Mouse (Mus musculus): Measurements from ENCODE around the gene Meis1. TPM values are rescaled to one million over a fixed set of nuclear protein-coding genes. Genes with fewer than 3 reads are reported as not detected.

Gene Meis1
- polyA plus RNA-seq, 1 experiment from 2014 or later, result 178 TPM

- peaks cover 39% of the 10 kb centered on the region for H3K36me3 ChIP-seq (replicated peaks; ENCODE audit: control insufficient read depth, insufficient read depth)
- H3K27ac ChIP-seq, result no peak overlapping the region
- no peak overlapping the region for H3K4me3 ChIP-seq (replicated peaks; ENCODE audit: low read length)
- H3K9me3 ChIP-seq (ENCODE audit: control insufficient read depth, low read length), result no peaks in the 10 kb centered on the region
- no peak for DNase-seq (ENCODE audit: low spot score)
- no peak overlapping the region for H3K4me2 ChIP-seq (replicated peaks)
- ATAC-seq (ENCODE audit: low FRiP score), result no peak
- 13% methylated on average over 3 of the region's 3 CpGs for WGBS
- H3K4me1 ChIP-seq (replicated peaks; ENCODE audit: control insufficient read depth, insufficient read depth, low read length), result peaks cover 39% of the 10 kb centered on the region
- no peak overlapping the region for H3K9ac ChIP-seq
- no peaks in the 10 kb centered on the region for H3K27me3 ChIP-seq (ENCODE audit: control insufficient read depth, insufficient read depth, low read length)
Observed at GRCm38 (mm10) chr11:18982331-18982730, 36.5 kb downstream of the Meis1 start.

- no peak overlapping the region for H3K4me3 ChIP-seq (replicated peaks; ENCODE audit: low read length)
- H3K27me3 ChIP-seq (ENCODE audit: control insufficient read depth, insufficient read depth, low read length), result no peaks in the 10 kb centered on the region
- H3K4me1 ChIP-seq (replicated peaks; ENCODE audit: control insufficient read depth, insufficient read depth, low read length), result peaks cover 39% of the 10 kb centered on the region
- H3K36me3 ChIP-seq (replicated peaks; ENCODE audit: control insufficient read depth, insufficient read depth), result peaks cover 29% of the 10 kb centered on the region
- ATAC-seq (ENCODE audit: low FRiP score) (no peak), DNase-seq (ENCODE audit: low spot score) (no peak)
- H3K4me2 ChIP-seq (replicated peaks), result no peak overlapping the region
- 26% methylated on average over 4 of the region's 4 CpGs for WGBS
- no peak overlapping the region for H3K9ac ChIP-seq
- H3K27ac ChIP-seq, result no peak overlapping the region
- no peaks in the 10 kb centered on the region for H3K9me3 ChIP-seq (ENCODE audit: control insufficient read depth, low read length)
Observed at GRCm38 (mm10) chr11:18981367-18981766, 37.4 kb downstream of the Meis1 start.

GRCm38 (mm10) chr11:18980615-18981014 lies 38.2 kb downstream of the Meis1 start:
- Histone ChIP-seq H3K4me2 (replicated peaks) (no peak overlapping the region), H3K27ac (no peak overlapping the region), H3K36me3 (replicated peaks; ENCODE audit: control insufficient read depth, insufficient read depth) (peaks cover 26% of the 10 kb centered on the region), H3K27me3 (ENCODE audit: control insufficient read depth, insufficient read depth, low read length) (no peaks in the 10 kb centered on the region), H3K9ac (no peak overlapping the region), H3K4me1 (replicated peaks; ENCODE audit: control insufficient read depth, insufficient read depth, low read length) (peaks cover 39% of the 10 kb centered on the region), H3K4me3 (replicated peaks; ENCODE audit: low read length) (no peak overlapping the region), H3K9me3 (ENCODE audit: control insufficient read depth, low read length) (no peaks in the 10 kb centered on the region)
- WGBS, result 25% methylated on average over 5 of the region's 5 CpGs
- no peak for ATAC-seq (ENCODE audit: low FRiP score)
- DNase-seq (ENCODE audit: low spot score), result no peak

DNA sequence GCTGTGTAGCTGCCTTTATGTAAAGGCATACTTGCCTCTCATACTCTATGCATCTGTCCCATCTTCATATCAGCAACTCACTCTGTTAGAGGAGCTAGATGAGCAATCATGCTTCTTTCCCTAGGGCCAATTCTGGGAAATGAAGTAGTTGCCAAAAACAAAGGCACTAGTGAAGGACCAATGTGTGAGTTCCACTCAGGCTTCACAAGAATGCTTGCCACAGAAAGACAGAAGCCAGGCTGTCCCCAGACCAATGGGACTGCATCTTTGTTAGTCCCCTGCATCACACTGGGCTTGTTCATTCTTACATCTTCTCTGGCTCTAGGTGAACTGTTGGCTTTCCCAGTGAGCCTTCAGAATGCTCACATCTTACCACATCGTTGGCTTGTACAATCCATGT lies 43.7 kb downstream of the Meis1 start:
- no peak for ATAC-seq (ENCODE audit: low FRiP score)
- Histone ChIP-seq H3K4me2 (replicated peaks) (no peak overlapping the region), H3K27ac (no peak overlapping the region), H3K36me3 (replicated peaks; ENCODE audit: control insufficient read depth, insufficient read depth) (peaks cover 27% of the 10 kb centered on the region), H3K9me3 (ENCODE audit: control insufficient read depth, low read length) (no peaks in the 10 kb centered on the region), H3K4me1 (replicated peaks; ENCODE audit: control insufficient read depth, insufficient read depth, low read length) (peaks cover 24% of the 10 kb centered on the region), H3K27me3 (ENCODE audit: control insufficient read depth, insufficient read depth, low read length) (no peaks in the 10 kb centered on the region), H3K9ac (no peak overlapping the region), H3K4me3 (replicated peaks; ENCODE audit: low read length) (no peak overlapping the region)
- DNase-seq (ENCODE audit: low spot score), result no peak
- 94% methylated on average over 1 of the region's 1 CpGs for WGBS

GRCm38 (mm10) chr11:18973808-18974207 lies 45.0 kb downstream of the Meis1 start:
- 38% methylated on average over 3 of the region's 3 CpGs for WGBS
- no peak overlapping the region for H3K9ac ChIP-seq
- H3K36me3 ChIP-seq (replicated peaks; ENCODE audit: control insufficient read depth, insufficient read depth), result peaks cover 24% of the 10 kb centered on the region; the same call in 1 of the 2 replicates
- H3K27me3 ChIP-seq (ENCODE audit: control insufficient read depth, insufficient read depth, low read length), result no peaks in the 10 kb centered on the region
- 0 out of 2 replicates have a peak, but pooled peaks have one; percentile 28 for ATAC-seq (ENCODE audit: low FRiP score)
- H3K9me3 ChIP-seq (ENCODE audit: control insufficient read depth, low read length), result no peaks in the 10 kb centered on the region
- no peak overlapping the region for H3K27ac ChIP-seq
- no peak overlapping the region for H3K4me2 ChIP-seq (replicated peaks)
- no peak overlapping the region for H3K4me3 ChIP-seq (replicated peaks; ENCODE audit: low read length)
- H3K4me1 ChIP-seq (replicated peaks; ENCODE audit: control insufficient read depth, insufficient read depth, low read length), result peaks cover 18% of the 10 kb centered on the region; the same call in 1 of the 2 replicates
- DNase-seq (ENCODE audit: low spot score), result no peak

GRCm38 (mm10) chr11:18972968-18973367 lies 45.8 kb downstream of the Meis1 start:
- Histone ChIP-seq H3K27me3 (ENCODE audit: control insufficient read depth, insufficient read depth, low read length) (no peaks in the 10 kb centered on the region), H3K4me2 (replicated peaks) (no peak overlapping the region), H3K27ac (no peak overlapping the region), H3K4me1 (replicated peaks; ENCODE audit: control insufficient read depth, insufficient read depth, low read length) (peaks cover 16% of the 10 kb centered on the region; the same call in 1 of the 2 replicates), H3K9me3 (ENCODE audit: control insufficient read depth, low read length) (no peaks in the 10 kb centered on the region), H3K9ac (no peak overlapping the region), H3K36me3 (replicated peaks; ENCODE audit: control insufficient read depth, insufficient read depth) (peaks cover 29% of the 10 kb centered on the region; the same call in 1 of the 2 replicates), H3K4me3 (replicated peaks; ENCODE audit: low read length) (no peak overlapping the region)
- ATAC-seq (ENCODE audit: low FRiP score) (no peak), DNase-seq (ENCODE audit: low spot score) (no peak)

DNA sequence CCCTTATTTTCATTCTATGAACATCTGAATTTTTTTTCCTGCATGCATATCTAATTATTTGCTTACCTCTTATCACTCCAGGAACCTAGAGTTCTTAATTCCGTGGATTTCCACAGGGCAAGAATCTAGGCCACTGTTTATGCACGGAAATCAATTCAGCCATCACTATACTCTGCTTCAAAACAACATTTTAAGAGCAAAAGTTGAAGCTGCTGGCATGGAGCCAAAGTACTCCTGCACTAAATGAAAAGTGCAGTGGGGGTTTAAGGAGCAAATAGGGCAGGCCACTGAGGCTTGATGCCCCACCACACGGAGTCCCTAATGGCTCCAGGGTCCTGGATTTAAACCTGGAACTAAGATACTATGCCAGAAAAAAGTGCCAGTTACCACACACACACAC lies 47.2 kb downstream of the Meis1 start:
- Histone ChIP-seq H3K4me1 (replicated peaks; ENCODE audit: control insufficient read depth, insufficient read depth, low read length) (peaks cover 15% of the 10 kb centered on the region; the same call in 1 of the 2 replicates), H3K4me2 (replicated peaks) (no peak overlapping the region), H3K4me3 (replicated peaks; ENCODE audit: low read length) (no peak overlapping the region), H3K9ac (no peak overlapping the region), H3K27me3 (ENCODE audit: control insufficient read depth, insufficient read depth, low read length) (no peaks in the 10 kb centered on the region), H3K36me3 (replicated peaks; ENCODE audit: control insufficient read depth, insufficient read depth) (peaks cover 34% of the 10 kb centered on the region; the same call in 1 of the 2 replicates), H3K9me3 (ENCODE audit: control insufficient read depth, low read length) (no peaks in the 10 kb centered on the region), H3K27ac (no peak overlapping the region)
- ATAC-seq (ENCODE audit: low FRiP score), result no peak
- DNase-seq (ENCODE audit: low spot score), result no peak
- 54% methylated on average over 3 of the region's 3 CpGs for WGBS

DNA sequence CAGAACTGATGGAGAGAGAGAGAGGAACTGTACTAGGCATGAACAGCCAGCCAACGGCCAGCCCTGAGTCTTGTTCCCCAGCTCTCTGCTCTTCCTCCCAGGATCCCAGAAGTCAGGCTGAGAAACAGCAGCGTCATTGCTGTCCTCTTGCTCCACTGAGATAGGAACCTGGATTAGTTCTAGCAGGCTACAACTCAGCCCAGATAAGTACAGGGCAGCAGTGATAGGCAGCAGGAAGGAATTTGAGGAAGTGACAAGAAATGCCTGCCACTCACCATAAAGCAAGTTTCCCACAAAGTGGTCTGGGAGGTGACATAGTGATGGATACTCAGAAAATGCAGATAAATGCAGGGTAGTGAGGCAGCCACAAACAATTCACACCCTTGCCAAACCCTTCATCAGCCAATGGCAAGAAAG lies 48.9 kb downstream of the Meis1 start:
- no peak for DNase-seq (ENCODE audit: low spot score)
- no peaks in the 10 kb centered on the region for H3K27me3 ChIP-seq (ENCODE audit: control insufficient read depth, insufficient read depth, low read length)
- WGBS, result 73% methylated on average over 2 of the region's 2 CpGs

GRCm38 (mm10) chr11:18964418-18964817 lies 54.4 kb downstream of the Meis1 start:
- WGBS, result 67% methylated on average over 5 of the region's 5 CpGs

More for the DNA sequence above, 48.9 kb downstream of the Meis1 start:
- Histone ChIP-seq H3K4me1 (replicated peaks; ENCODE audit: control insufficient read depth, insufficient read depth, low read length) (peaks cover 16% of the 10 kb centered on the region; the same call in 1 of the 2 replicates), H3K36me3 (replicated peaks; ENCODE audit: control insufficient read depth, insufficient read depth) (peaks cover 23% of the 10 kb centered on the region; the same call in 1 of the 2 replicates), H3K9me3 (ENCODE audit: control insufficient read depth, low read length) (no peaks in the 10 kb centered on the region), H3K9ac (no peak overlapping the region), H3K4me2 (replicated peaks) (no peak overlapping the region), H3K27ac (no peak overlapping the region), H3K4me3 (replicated peaks; ENCODE audit: low read length) (no peak overlapping the region)
- no peak for ATAC-seq (ENCODE audit: low FRiP score)

More at GRCm38 (mm10) chr11:18964418-18964817, 54.4 kb downstream of the Meis1 start:
- DNase-seq (ENCODE audit: low spot score), result no peak
- peaks cover 20% of the 10 kb centered on the region for H3K36me3 ChIP-seq (replicated peaks; ENCODE audit: control insufficient read depth, insufficient read depth)
- no peak overlapping the region for H3K9ac ChIP-seq
- peaks cover 19% of the 10 kb centered on the region for H3K4me1 ChIP-seq (replicated peaks; ENCODE audit: control insufficient read depth, insufficient read depth, low read length)
- no peak overlapping the region for H3K4me3 ChIP-seq (replicated peaks; ENCODE audit: low read length)
- H3K4me2 ChIP-seq (replicated peaks), result no peak overlapping the region
- no peaks in the 10 kb centered on the region for H3K27me3 ChIP-seq (ENCODE audit: control insufficient read depth, insufficient read depth, low read length)
- no peaks in the 10 kb centered on the region for H3K9me3 ChIP-seq (ENCODE audit: control insufficient read depth, low read length)
- no peak for ATAC-seq (ENCODE audit: low FRiP score)
- H3K27ac ChIP-seq, result no peak overlapping the region
